Mouse (Mus musculus) kidney, adult 11 months (tissue): ENCODE data around the gene Daxx.
"Not testable (repeated sequence)": the region's sequence is repeated elsewhere in the genome, so short reads cannot be mapped to it uniquely, and the experiment has no call there.

Experiments used
- DNase-seq: peaks from one replicate; pipeline ENCODE4 v3.0.0; 2022

Daxx gene

GRCm38 (mm10) chr17:33909077-33909868 is at the start of gene Daxx:
Gene Daxx, plus strand, starts transcription at chr17:33909414.
- peak; percentile 99 for DNase-seq

GRCm38 (mm10) chr17:33865330-33866030 is 43.7 kb upstream of the Daxx start:
- peak; percentile 34 for DNase-seq

- not testable (repeated sequence) for DNase-seq
Measured at GRCm38 (mm10) chr17:33873537-33873936, 35.7 kb upstream of the Daxx start, which contains the start of gene Gm7029. Gene Gm7029, plus strand, starts transcription at chr17:33873837.

- DNase-seq: no peak
Measured at GRCm38 (mm10) chr17:33874411-33874810, 34.8 kb upstream of the Daxx start.

- DNase-seq: not testable (repeated sequence)
Measured at GRCm38 (mm10) chr17:33875797-33876196, 33.4 kb upstream of the Daxx start.

GRCm38 (mm10) chr17:33884320-33884719 is 24.9 kb upstream of the Daxx start:
- DNase-seq: not testable (repeated sequence)

GRCm38 (mm10) chr17:33887802-33888201 is 21.4 kb upstream of the Daxx start:
- peak; percentile 44 for DNase-seq

GRCm38 (mm10) chr17:33888230-33888629 is 21.0 kb upstream of the Daxx start:
- not testable (repeated sequence) for DNase-seq

- DNase-seq: not testable (repeated sequence)
Measured at GRCm38 (mm10) chr17:33889941-33890532, 19.2 kb upstream of the Daxx start.

GRCm38 (mm10) chr17:33890533-33891059 is 18.6 kb upstream of the Daxx start, which contains the start of gene Kifc1:
Gene Kifc1, minus strand, starts transcription at chr17:33890661.
- DNase-seq: peak; percentile 100

DNA sequence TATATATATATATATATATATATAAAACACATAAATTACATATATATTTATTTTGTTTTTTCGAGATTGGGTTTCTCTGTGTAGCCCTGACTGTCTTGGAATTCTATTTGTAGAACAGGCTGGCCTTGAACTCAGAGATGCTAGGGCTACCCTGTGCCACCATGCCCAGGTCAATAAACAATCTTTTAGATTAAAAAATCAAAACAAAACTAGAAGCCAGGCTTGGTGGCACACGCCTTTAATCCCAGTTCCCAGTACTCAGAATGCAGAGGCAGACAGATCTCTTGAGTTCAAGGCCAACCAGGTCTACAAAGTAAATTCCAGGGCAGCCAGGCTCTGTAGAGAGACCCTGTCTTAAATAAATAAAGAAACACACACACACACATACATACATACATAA is 17.9 kb upstream of the Daxx start:
- no peak for DNase-seq

DNA sequence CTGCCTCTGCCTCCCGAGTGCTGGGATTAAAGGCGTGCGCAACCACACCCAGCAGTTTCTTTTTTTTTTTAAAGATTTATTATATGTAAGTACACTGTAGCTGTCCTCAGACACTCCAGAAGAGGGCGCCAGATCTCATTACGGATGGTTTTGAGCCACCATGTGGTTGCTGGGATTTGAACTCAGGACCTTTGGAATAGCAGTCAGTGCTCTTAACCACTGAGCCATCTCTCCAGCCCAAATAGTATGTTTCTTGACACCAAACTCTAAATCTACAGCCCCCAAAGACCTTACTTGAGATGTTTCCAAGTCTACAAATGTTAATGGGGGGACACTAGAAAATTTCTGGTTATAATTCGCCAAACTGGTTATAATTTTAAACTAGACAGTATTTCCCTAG is 17.3 kb upstream of the Daxx start:
- DNase-seq: not testable (repeated sequence)

DNA sequence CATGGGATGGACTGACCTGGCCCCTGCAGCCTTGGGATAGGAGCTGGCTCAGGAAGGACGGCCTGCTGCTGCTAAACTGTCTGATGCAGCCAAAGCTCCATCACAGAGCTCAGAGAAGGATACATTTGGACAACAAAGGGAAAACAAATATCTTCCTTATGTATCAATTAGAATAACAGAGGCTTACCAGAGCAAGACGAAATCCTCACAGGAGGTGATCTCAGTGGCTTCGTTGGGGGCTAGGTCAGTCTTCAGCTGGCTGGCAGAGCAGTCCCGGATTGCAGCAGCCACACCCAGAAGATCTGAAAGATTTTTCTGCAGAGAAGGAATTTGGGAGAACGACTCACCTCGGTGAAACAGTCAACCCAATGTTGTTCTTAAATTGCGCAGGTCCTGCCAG is 16.8 kb upstream of the Daxx start:
- no peak for DNase-seq

DNA sequence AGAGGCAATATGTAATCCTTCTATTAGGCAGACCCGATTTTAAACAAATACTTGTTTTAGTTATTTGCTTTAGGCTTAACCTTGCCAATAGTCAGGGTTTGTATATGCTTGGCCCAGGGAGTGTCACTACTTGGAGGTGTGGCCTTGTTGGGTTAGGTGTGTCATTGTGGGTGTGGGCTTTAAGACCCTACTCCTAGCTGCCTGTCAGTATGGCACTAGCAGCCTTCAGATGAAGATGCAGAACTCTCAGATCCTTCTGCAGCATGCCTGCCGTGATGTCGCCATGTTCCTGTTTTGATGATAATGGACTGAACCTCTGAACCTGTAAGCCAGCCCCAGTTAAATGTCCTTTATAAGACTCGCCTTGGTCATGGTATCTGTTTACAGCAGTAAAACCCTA is 16.2 kb upstream of the Daxx start:
- not testable (repeated sequence) for DNase-seq

DNA sequence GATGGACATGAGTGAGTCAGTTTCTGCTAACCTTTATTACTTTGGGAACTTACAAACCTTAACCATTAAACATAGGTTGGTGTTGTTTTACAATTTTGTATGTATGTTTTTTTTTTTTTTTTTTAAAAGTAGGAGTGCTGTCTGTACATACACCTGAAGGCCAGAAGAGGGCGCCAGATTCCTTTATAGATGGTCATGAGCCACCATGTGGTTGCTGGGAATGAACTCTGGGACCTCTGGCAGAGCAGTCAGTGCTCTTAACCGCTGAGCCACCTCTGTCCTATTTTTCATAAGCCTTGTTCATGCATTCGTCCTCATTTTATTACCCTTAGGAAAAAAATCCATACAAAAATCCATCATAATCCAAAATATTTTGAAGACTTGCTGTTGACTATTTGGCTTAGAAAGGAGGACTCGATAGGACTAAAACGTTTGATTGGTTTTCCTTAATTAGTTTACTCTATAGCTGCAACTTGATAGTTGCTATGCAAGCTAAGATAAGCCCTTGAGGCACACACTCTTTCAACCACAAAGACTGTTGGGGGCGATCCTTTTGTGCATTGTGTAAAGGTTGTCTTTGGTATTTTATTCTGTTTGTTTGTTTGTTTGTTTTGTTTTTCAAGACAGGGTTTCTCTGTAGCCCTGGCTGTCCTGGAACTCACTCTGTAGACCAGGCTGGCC is 12.0 kb upstream of the Daxx start:
- DNase-seq: no peak

GRCm38 (mm10) chr17:33898193-33898592 is 11.0 kb upstream of the Daxx start:
- DNase-seq: not testable (repeated sequence)

DNA sequence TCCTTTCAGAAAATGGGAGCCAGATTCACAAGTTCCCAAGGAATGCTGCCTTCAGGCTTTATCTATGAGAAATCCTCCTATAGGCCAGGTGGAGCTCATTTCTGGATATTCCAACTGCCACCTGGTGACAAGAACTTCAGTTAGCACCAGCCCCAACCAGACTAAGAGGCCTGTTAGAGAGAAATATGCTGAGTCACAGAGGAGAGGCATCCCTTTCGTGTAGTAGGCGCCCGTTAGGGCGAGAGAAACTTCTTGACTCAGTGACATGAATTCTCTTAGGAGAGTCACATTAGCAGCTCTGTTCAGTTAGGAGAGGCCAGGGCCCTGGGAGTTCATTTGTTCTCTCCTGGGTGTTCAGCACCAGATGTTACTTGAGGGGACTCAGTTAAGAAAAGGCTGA is 9.6 kb upstream of the Daxx start:
- no peak for DNase-seq

DNA sequence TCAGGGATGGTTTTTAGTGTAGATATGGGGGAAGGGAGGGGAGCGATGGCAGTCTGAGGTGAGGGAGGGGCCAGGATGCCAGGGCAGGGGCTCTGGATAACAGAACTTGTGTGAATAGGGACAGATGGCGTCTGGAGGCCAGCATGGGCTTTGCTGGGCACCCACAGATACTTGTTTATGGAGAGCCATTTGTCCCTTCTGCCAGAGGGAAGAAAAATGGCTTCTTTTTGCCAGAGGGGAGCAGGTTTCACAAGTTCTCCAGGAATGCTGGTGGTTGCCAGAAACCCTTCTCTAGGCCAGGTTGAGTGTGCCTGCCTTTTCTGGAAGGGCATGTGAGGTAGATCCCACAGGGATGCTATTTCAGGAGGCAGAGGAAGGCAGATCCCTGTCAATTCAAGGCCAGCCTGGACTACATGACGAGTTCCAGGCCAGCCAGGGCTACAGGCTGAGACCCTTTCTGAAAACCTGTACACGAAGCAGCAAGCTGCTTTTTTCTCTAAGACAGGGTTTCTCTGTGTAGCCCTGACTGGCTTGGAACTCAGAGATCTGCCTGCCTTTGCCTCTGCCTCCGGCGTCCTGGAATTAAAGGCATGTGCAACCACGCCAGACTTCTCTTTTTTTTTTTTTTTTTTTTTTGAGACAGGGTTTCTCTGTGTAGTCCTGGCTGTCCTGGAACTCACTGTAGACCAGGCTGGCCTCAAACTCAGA is 8.8 kb upstream of the Daxx start:
- no peak for DNase-seq

- DNase-seq: no peak
Measured at GRCm38 (mm10) chr17:33900989-33901314, 8.3 kb upstream of the Daxx start.

DNA sequence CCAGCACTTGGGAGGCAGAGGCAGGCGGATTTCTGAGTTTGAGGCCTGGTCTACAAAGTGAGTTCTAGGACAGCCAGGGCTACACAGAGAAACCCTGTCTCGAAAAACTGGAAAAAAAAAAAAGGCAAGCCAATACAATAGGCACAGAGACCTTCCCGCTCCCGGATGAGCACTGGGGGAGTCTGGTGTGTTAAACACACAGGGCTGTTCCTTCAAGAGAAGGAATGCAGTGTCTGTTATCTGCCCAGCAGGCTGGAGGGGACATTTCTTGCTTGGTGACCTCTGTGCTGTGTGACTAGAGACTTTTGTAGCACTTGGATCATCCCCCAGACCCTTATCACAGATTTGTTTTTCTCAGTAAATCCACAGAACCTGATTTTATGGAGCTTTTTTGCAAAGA is 7.6 kb upstream of the Daxx start:
- DNase-seq: no peak

- no peak for DNase-seq
Measured at GRCm38 (mm10) chr17:33902079-33902478, 7.1 kb upstream of the Daxx start.

DNA sequence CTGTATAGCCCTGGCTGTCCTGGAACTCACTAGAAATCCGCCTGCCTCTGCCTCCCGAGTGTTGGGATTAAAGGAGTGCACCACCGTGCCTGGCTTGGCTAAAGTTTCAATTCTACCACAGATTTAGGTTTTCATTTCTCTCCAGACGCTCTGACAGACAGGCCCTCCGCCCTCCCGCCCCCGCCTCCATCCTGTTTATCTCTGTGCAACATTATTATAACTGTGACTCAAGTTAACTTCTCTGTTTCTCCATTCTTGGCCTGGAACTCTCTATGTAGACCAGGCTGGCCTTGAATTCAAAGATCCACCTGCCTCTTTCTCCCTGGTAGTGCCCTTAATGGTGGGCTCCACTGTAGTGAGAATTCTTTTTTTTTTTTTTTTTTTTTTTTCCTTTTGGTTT is 6.7 kb upstream of the Daxx start:
- no peak for DNase-seq
